Mouse (Mus musculus): ENCODE results near the gene Usp53.

- TF ChIP-seq GATA1 (IDR thresholded peaks at IDR 0.05; ENCODE audit: low read length) (no peak), TAL1 (IDR thresholded peaks at IDR 0.05; ENCODE audit: low read length) (no peak)
Measured at GRCm38 (mm10) chr3:122894772-122895171, 89.5 kb downstream of the Usp53 start, which contains the start of gene Fabp2.

Data from erythroblast, embryonic 14.5 days (primary cell).